Mouse (Mus musculus): ENCODE results near the gene Dnase2a.

DNA sequence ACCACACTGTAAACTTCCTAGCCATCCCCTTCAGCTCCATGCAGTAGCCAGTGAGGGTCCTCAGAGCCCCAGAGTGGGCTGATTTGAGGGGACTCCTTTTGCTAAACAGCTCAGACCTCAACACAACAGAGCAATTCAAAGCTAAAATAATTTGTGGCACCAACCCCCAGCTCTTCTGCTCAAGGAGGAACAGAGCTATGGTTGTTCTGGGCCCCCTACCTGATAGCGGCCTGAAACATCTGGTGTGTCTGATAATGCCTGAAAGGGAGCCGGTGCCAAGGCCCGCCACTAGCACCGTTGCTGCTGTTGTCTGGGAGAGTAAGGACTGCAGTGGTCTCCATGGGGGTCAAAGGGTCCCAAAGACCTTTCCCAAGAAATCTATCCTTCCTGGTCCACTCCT lies 7.3 kb upstream of the Dnase2a start:
- TF ChIP-seq MYOG (IDR thresholded peaks at IDR 0.05; ENCODE audit: control insufficient read depth, extremely low read depth, insufficient read length), result no peak
- no peak for TF ChIP-seq CTCF (IDR thresholded peaks at IDR 0.05; ENCODE audit: control insufficient read depth, insufficient read depth, insufficient read length)
- TF ChIP-seq MYOD1 (IDR thresholded peaks at IDR 0.05; ENCODE audit: control insufficient read depth, insufficient read length, low read depth), result no peak
